Mouse (Mus musculus) embryonic facial prominence, embryonic 11.5 days (tissue): Measurements from ENCODE around the gene Cmtm8. TPM values are rescaled to one million over a fixed set of nuclear protein-coding genes. Genes with fewer than 3 reads are reported as not detected.

ENCODE experiments used
- ATAC-seq: fragments of 200-750 bp; cut with Nextera tagmentation; replicated peaks from 2 replicates; pipeline ENCODE4 v1.8.0; 2017; ENCODE audit warnings: low read depth; ENCODE audit not compliant: insufficient number of reproducible peaks, low FRiP score, low TSS enrichment
- DNase-seq: peaks from one replicate; pipeline ENCODE4 v3.0.0-alpha.2; 2015; ENCODE audit warnings: low spot score
- H3K27ac ChIP-seq: fragments of 300-500 bp; sonication (generic); replicated peaks from 2 replicates; pipeline ENCODE4 v1.5.1; 2014; ENCODE audit warnings: mild to moderate bottlenecking, low read depth, low read length, control low read depth
- H3K27me3 ChIP-seq: fragments of 300-500 bp; sonication (generic); 2 replicates; pipeline ENCODE4 v1.6.1; 2014; ENCODE audit warnings: mild to moderate bottlenecking, low read length, moderate library complexity, mixed read lengths; ENCODE audit not compliant: control insufficient read depth, insufficient read depth
- H3K36me3 ChIP-seq: fragments of 300-500 bp; sonication (generic); replicated peaks from 2 replicates; pipeline ENCODE4 v1.6.1; 2014; ENCODE audit warnings: low read depth, mild to moderate bottlenecking, low read length, moderate library complexity, mixed read lengths; ENCODE audit not compliant: control insufficient read depth, insufficient read depth
- H3K4me1 ChIP-seq: fragments of 300-500 bp; sonication (generic); 2 replicates; pipeline ENCODE4 v1.6.1; 2014; ENCODE audit warnings: low read length, mixed read lengths; ENCODE audit not compliant: control insufficient read depth, insufficient read depth
- H3K4me2 ChIP-seq: fragments of 300-500 bp; sonication (generic); 2 replicates; pipeline ENCODE4 v1.6.1; 2014; ENCODE audit warnings: low read depth, mild to moderate bottlenecking, control low read depth, low read length, moderate library complexity
- H3K4me3 ChIP-seq: fragments of 300-500 bp; sonication (generic); 2 replicates; pipeline ENCODE4 v1.5.1; 2014; ENCODE audit warnings: low read depth, low read length, control low read depth
- H3K9ac ChIP-seq: fragments of 300-500 bp; sonication (generic); replicated peaks from 2 replicates; pipeline ENCODE4 v1.6.1; 2014; ENCODE audit warnings: mild to moderate bottlenecking, control low read depth, low read length
- H3K9me3 ChIP-seq: fragments of 300-500 bp; sonication (generic); replicated peaks from 2 replicates; pipeline ENCODE4 v1.6.1; 2016; ENCODE audit warnings: mild to moderate bottlenecking, low read length, inconsistent platforms, mixed read lengths; ENCODE audit not compliant: control insufficient read depth
- WGBS: fragments of 180-500 bp; shearing (Covaris S2); extraction: QIAGEN DNeasy Blood & Tissue Kit; methylation state at CpG from one replicate; pipeline ENCODE4 v1.1.7; 2014; 5-methylcytosine and 5-hydroxymethylcytosine counted together
- polyA plus RNA-seq: library from polyadenylated mRNA; unstranded; fragments of >200 nt; fragmentation: Nextera tagmentation; extraction: Ambion mirVana; gene quantifications from 2 replicates; pipeline ENCODE4 v1.2.1, GENCODE M21; 2014

Cmtm8 gene
- polyA plus RNA-seq, 1 experiment from 2014 or later: 17.3 TPM

GRCm38 (mm10) chr9:114774629-114775028 lies 69.3 kb downstream of the Cmtm8 start:
- no peak overlapping the region for H3K9ac ChIP-seq
- no peaks in the 10 kb centered on the region for H3K4me1 ChIP-seq
- peaks cover 3% of the 10 kb centered on the region; the same call in 1 of the 2 replicates for H3K36me3 ChIP-seq
- DNase-seq: no peak
- no peak overlapping the region for H3K27ac ChIP-seq
- no peak overlapping the region for H3K4me2 ChIP-seq
- 73% methylated on average over 6 of the region's 6 CpGs for WGBS
- H3K9me3 ChIP-seq: no peaks in the 10 kb centered on the region
- no peaks in the 10 kb centered on the region for H3K27me3 ChIP-seq
- ATAC-seq: no peak
- no peak overlapping the region for H3K4me3 ChIP-seq

- Histone ChIP-seq H3K4me3 (no peak overlapping the region), H3K27me3 (no peaks in the 10 kb centered on the region), H3K27ac (no peak overlapping the region), H3K9me3 (no peaks in the 10 kb centered on the region), H3K4me2 (no peak overlapping the region), H3K36me3 (peaks cover 3% of the 10 kb centered on the region; the same call in 1 of the 2 replicates), H3K9ac (no peak overlapping the region), H3K4me1 (no peaks in the 10 kb centered on the region)
- DNase-seq (no peak), ATAC-seq (no peak)
- WGBS: 85% methylated on average over 7 of the region's 7 CpGs
Observed at GRCm38 (mm10) chr9:114771565-114771964, 72.4 kb downstream of the Cmtm8 start.

GRCm38 (mm10) chr9:114770224-114770623 lies 73.7 kb downstream of the Cmtm8 start:
- no peak overlapping the region for H3K27ac ChIP-seq
- ATAC-seq: no peak
- no peaks in the 10 kb centered on the region for H3K9me3 ChIP-seq
- WGBS: 80% methylated on average over 4 of the region's 4 CpGs
- no peak overlapping the region for H3K4me2 ChIP-seq
- H3K4me1 ChIP-seq: no peaks in the 10 kb centered on the region
- H3K36me3 ChIP-seq: peaks cover 3% of the 10 kb centered on the region; the same call in 1 of the 2 replicates
- no peak overlapping the region for H3K4me3 ChIP-seq
- DNase-seq: no peak
- H3K9ac ChIP-seq: no peak overlapping the region
- H3K27me3 ChIP-seq: no peaks in the 10 kb centered on the region

- Histone ChIP-seq H3K4me2 (no peak overlapping the region), H3K9ac (no peak overlapping the region; the same call in 1 of the 2 replicates), H3K4me3 (no peak overlapping the region), H3K9me3 (no peaks in the 10 kb centered on the region), H3K36me3 (peaks cover 3% of the 10 kb centered on the region; the same call in 1 of the 2 replicates), H3K27me3 (no peaks in the 10 kb centered on the region), H3K27ac (0 out of 2 replicates have a peak overlapping the region, but pooled peaks have one; percentile 30), H3K4me1 (no peaks in the 10 kb centered on the region)
- 0 out of 2 replicates have a peak, but pooled peaks have one; percentile 29 for ATAC-seq
- peak; percentile 26 for DNase-seq
- 37% methylated on average over 10 of the region's 10 CpGs for WGBS
Observed at GRCm38 (mm10) chr9:114768066-114768465, 75.9 kb downstream of the Cmtm8 start.

GRCm38 (mm10) chr9:114767507-114767906 lies 76.4 kb downstream of the Cmtm8 start:
- H3K9me3 ChIP-seq: no peaks in the 10 kb centered on the region
- 19% methylated on average over 2 of the region's 2 CpGs for WGBS
- ATAC-seq: 0 out of 2 replicates have a peak, but pooled peaks have one; percentile 5
- DNase-seq: peak; percentile 63
- no peak overlapping the region; the same call in 1 of the 2 replicates for H3K9ac ChIP-seq
- no peak overlapping the region for H3K4me3 ChIP-seq
- H3K4me1 ChIP-seq: no peaks in the 10 kb centered on the region
- H3K27ac ChIP-seq: peak overlapping the region; percentile 30; the same call in 1 of the 2 replicates
- peaks cover 3% of the 10 kb centered on the region; the same call in 1 of the 2 replicates for H3K36me3 ChIP-seq
- H3K27me3 ChIP-seq: no peaks in the 10 kb centered on the region
- H3K4me2 ChIP-seq: no peak overlapping the region

- Histone ChIP-seq H3K4me3 (no peak overlapping the region), H3K4me1 (no peaks in the 10 kb centered on the region), H3K27ac (no peak overlapping the region; the same call in 1 of the 2 replicates), H3K36me3 (peaks cover 2% of the 10 kb centered on the region; the same call in 1 of the 2 replicates), H3K4me2 (no peak overlapping the region), H3K9me3 (no peaks in the 10 kb centered on the region), H3K9ac (no peak overlapping the region), H3K27me3 (no peaks in the 10 kb centered on the region)
- 53% methylated on average over 13 of the region's 13 CpGs for WGBS
- DNase-seq (peak; percentile 24), ATAC-seq (no peak)
Observed at GRCm38 (mm10) chr9:114767030-114767429, 76.9 kb downstream of the Cmtm8 start.

- Histone ChIP-seq H3K4me1 (no peaks in the 10 kb centered on the region), H3K4me2 (no peak overlapping the region), H3K4me3 (no peak overlapping the region), H3K9me3 (no peaks in the 10 kb centered on the region), H3K36me3 (no peaks in the 10 kb centered on the region), H3K27me3 (no peaks in the 10 kb centered on the region), H3K27ac (no peak overlapping the region), H3K9ac (no peak overlapping the region)
- ATAC-seq (no peak), DNase-seq (peak; percentile 73)
- WGBS: 61% methylated on average over 13 of the region's 13 CpGs
Observed at GRCm38 (mm10) chr9:114763341-114763740, 80.6 kb downstream of the Cmtm8 start.

GRCm38 (mm10) chr9:114761848-114762247 lies 82.1 kb downstream of the Cmtm8 start:
- DNase-seq: no peak
- no peak overlapping the region for H3K9ac ChIP-seq
- no peak overlapping the region for H3K4me2 ChIP-seq
- no peak overlapping the region for H3K4me3 ChIP-seq
- ATAC-seq: no peak
- H3K4me1 ChIP-seq: no peaks in the 10 kb centered on the region
- 67% methylated on average over 11 of the region's 11 CpGs for WGBS
- no peak overlapping the region for H3K27ac ChIP-seq
- no peaks in the 10 kb centered on the region for H3K36me3 ChIP-seq
- H3K9me3 ChIP-seq: no peaks in the 10 kb centered on the region
- H3K27me3 ChIP-seq: no peaks in the 10 kb centered on the region
